Mouse (Mus musculus): ENCODE data around the gene Cnr2.

DNA sequence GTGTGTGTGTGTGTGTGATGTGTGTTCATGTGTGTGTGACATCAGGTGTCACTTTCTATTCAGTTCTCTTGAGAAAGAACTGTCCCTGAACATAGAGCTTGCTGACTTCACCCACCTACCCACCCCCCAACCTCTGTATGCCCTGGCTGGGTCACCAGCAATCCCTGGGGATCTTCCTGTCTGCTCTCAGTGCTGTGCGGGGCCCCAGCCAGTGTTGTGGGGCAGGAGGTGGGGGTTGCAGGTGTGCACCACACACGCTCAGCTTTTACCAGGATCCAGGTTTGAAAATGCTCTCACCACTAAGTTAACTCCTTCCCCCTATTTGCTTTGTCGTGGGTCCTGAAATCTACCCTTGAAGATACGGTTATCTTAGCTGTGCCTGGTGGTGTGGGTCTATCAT, 9.0 kb upstream of the Cnr2 start:
- TF ChIP-seq ZC3H11A (IDR thresholded peaks at IDR 0.05; ENCODE audit: borderline replicate concordance, low read depth, low read length) (no peak), CHD2 (IDR thresholded peaks at IDR 0.05; ENCODE audit: low read depth, low read length) (no peak), HCFC1 (IDR thresholded peaks at IDR 0.05; ENCODE audit: borderline replicate concordance, insufficient read depth, low read length) (no peak), ZNF384 (IDR thresholded peaks at IDR 0.05; ENCODE audit: low read depth, low read length) (no peak), MAFK (IDR thresholded peaks at IDR 0.05; ENCODE audit: insufficient read depth, low read depth, low read length) (no peak)
